Mouse (Mus musculus) kidney, adult 2 months (tissue): ENCODE data around the gene Ibsp.

Experiments used
- CTCF ChIP-seq: fragments of 200-500 bp; conservative IDR thresholded peaks from 2 replicates; pipeline ENCODE4 v1.5.1; 2011; ENCODE audit warnings: low read depth, mild to moderate bottlenecking, control low read depth, low read length, moderate library complexity, mixed read lengths; ENCODE audit not compliant: insufficient read depth, insufficient read length
- POLR2A ChIP-seq: fragments of 200-500 bp; IDR thresholded peaks from one replicate; pipeline ENCODE4 v1.6.1; 2011; ENCODE audit warnings: low read depth, low read length, control low read depth

- TF ChIP-seq POLR2A (no peak), CTCF (no peak)
Measured at GRCm38 (mm10) chr5:104334516-104334915, 35.5 kb downstream of the Ibsp start.
